Mouse (Mus musculus): Measurements from ENCODE around the gene Olfr458.
"Not testable (repeated sequence)": the region's sequence is repeated elsewhere in the genome, so short reads cannot be mapped to it uniquely, and the experiment has no call there.

Olfr458 gene

DNA sequence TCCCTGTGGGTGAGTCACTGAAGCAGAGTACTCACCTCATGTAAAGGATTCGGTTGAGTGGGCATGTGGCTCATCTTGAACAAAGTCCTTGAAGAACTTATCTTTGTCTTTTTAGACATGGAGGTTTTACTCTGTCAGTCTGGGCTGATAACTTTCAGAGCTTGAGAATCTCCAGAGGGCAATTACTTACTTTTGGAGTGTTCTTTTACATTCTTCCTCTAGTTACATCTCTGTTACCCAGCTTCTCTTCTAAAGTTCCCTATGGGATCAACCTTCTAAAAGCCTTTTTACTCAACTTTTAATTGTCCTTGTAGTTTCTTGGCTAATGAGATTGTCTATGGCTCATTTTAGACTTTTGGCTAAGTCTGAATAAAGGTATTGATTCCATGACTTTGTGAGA lies at the start of gene Olfr458:
Gene Olfr458 (minus strand): TSS at position 101 of the 400 bp plus-strand sequence.
- no peak for DNase-seq

DNA sequence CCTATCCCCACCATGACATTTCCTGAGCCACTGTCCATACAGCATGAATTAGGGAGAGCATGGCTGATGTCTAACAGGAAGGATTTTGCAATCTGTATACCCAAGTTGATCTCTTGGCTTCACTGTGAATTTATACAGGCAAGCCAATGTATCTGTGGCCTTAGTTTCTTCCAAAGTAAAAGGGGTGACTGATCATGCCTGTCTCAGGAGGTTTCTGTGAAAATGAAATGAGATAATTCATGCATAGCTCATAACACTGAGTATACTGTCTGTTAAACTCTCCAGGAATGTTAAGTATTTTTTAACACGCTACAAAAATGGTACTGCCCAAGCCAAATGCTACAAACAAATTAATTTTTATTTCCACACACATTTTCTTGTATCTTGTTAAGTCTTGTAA lies 48.5 kb upstream of the Olfr458 start:
- DNase-seq: no peak

DNA sequence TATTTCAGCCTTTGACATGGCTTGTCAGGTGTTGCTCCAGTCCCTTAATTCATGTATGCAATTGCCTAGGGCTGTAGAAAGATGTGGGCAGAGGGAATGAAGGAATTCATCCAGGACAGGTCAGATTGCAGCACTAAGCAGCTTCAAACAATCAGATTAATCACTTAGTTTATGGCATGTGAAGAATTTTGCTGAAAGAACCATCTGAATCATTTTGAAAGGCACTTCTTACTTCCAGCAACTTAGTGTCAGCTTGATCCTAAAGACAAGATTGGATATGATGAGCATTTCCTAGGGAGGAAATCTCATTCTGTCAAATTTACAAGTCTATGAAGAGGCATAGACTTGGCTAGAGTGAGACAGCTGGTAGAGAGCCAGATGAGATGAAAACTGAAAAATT lies 44.3 kb upstream of the Olfr458 start:
- DNase-seq: no peak

DNA sequence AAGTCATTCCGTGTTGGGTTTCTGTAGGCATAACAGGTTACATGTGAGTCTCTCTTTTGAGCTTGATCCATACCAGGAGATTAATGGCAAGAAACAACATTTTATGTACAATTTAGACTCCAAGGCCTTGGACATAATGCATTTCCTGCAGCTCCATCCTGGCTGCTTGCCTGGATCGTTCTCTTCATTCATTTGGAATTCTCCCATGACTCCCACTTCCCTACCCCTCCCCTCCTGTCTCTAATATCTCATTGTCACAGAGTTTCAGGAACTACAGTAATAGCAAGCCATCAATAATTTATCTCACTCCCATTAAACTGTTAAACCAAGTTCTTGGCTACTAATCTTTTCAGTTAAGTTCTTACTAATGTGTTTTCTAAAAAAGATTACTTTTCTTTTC lies 38.5 kb upstream of the Olfr458 start:
- DNase-seq: peak; percentile 5 to 20

DNA sequence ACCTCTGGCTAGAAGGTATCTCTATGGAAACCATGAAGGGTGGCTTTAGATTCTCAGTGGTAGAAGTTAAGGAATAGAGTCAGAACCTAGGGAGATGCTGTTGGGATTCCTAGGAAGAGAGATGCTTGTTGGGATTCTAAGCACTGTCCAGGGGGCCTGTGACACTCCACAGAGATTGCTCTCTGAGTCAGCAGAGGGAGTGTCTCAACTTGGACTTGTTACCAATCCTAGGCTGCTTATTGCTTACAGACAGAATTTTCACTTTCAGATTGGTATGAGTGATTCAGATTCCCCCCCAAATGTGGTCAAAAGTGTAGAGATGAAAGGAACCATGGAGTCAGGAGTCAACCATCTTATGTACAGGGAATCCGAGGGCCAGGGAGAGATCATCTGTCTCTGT lies 24.7 kb upstream of the Olfr458 start:
- no peak for DNase-seq

DNA sequence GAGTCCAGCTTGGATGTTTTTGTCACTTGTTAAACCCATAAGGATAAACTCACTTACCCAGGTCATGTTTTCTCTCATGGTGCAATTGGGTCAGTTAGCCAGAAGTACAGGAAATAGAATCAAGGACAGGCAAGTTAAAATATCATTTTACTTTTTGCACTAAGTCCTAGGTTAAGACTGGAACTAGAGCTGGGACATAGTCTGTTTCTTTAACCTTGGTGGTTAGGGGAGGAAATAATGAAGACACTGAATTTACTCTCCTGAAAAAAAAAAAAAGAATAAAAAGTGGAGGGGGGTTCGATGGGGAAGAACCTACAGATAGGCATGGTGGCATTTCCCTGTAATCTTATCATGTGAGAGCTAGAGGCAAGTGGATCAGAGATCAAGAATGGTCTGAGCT lies 22.1 kb upstream of the Olfr458 start, which contains the start of gene Olfr456:
Gene Olfr456 (minus strand): TSS at position 101 of the 400 bp plus-strand sequence.
- DNase-seq: no peak

DNA sequence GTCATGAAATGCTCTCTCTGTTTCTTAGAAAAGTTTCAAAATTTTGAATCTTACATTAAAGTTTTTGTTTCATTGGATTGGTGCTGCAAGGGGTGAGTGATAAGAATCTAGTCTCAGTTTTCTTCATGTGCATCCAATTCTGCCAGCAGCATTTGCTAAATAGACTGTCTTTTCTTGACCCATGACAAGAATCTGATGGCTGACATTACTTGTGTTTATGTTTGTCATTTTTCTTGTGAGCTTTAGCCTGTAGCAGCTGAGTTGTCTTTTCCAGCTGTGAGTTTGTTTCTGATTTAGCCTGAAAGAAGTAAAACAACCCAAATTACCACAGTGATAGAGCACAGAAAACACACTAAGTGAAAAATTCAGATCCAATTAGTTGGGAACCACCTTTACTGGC lies 19.6 kb upstream of the Olfr458 start:
- DNase-seq: no peak

DNA sequence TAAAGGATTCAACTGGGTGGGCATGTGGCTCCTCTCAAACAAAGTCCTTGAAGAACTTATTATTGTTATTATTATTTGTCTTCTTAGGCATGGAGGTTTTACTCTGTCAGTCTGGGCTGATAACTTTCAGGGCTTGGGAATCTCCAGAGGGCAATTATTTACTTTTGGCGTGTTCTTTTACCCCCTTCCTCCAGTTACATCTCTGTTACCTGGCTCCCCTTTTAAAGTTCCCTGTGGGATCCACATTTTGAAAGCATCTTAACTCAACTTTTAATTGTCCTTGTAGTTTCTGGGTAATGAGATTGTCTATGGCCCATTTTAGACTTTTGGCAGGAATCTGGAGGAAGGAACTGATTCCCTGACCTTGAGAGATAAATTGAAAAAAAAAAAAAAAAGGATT lies 11.2 kb upstream of the Olfr458 start, which contains the start of gene Olfr457:
Gene Olfr457 (minus strand): TSS at position 101 of the 400 bp plus-strand sequence.
- no peak for DNase-seq

DNA sequence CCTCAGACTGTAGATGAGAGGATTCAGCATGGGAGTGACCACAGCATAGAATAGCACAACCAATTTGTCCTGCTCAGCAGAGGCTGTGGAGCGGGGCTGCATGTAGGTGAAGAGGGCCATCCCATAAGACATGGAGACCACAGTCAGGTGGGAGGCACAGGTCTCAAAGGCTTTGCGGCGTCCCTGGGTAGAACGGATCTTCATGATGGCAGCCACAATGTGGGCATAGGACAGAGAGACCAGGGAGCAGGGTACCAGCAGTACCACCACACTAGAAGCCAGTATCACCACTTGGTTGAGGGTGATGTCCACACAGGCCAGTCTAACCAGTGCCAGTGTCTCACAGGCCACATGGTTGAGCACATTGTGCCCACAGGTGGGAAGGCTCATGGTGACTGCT lies 6.3 kb upstream of the Olfr458 start:
- DNase-seq: not testable (repeated sequence)

DNA sequence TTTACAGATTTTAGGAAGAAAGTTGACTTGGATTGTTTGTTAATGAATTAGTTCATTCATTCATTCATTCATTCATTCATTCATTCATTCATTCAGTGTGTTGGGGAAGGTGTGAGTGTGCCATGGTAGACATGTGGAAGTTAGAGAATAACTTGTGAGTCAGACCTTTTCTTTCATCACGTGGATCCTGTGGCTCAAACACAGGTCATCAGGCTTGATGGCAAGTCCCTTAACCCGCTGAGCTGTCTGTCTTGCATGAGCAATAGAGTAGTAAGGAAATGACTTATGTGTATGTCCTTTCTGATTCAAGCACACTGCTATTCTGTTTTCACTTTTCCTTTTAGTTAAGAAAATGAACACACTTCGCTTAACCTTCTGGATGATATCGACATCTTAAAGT lies 5.5 kb upstream of the Olfr458 start:
- DNase-seq: no peak

DNA sequence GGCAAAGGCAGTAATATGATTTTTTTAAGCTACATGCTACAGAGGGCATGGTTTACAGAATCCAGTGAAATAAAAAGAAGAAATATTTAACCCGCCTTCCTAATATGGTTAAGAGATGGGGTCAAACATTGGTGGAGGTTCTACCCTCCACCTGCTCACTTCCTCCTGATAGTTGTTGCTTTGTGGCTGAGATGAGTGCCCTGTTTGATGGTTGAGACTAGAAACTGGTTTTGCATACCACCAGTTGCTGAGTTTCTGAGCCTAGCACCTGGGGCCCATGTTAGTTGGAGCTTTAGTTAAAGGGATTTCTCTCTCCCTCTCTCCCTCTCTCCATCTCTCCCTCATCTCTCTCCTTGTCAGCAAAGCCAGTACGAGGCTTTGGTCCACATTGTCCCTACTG lies 17.6 kb downstream of the Olfr458 start:
- DNase-seq: no peak

DNA sequence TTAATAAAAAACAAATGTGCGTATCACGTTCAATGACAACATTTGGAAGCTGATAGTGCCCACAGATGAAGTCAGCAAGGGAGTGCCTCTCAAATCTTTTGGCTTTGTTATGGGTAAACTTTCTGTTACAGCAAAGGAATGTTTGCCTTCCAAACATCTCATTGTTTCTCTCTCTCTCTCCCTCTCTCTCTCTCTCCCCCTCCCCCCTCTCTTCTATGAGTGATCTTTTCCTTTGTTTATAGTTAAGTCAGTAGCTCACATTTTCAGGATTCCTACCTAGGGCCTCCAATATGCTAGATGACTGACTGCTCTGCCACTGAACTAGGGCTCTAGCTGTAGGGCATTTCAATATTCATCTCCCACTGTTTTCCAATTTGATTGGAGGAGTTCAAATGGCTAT lies 20.5 kb downstream of the Olfr458 start:
- no peak for DNase-seq

DNA sequence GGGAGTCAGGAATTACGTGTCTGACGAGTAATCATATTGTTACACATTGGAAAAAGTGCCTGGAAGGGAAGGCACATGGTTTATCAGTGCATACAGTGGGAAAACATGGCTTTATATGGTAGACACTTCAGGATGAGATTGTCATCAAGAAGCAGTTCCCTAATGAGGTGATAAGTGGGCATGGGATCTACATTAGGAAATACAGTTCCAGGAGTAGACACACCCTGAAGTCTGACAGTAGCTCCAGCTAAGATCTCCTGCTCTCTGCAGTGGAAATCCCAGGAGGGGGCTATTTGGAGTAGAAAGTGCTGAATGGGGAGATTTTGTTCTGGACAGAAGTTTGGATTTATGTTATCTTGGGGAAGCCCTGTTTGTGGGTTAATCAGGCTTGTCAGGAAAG lies 23.6 kb downstream of the Olfr458 start:
- DNase-seq: no peak

DNA sequence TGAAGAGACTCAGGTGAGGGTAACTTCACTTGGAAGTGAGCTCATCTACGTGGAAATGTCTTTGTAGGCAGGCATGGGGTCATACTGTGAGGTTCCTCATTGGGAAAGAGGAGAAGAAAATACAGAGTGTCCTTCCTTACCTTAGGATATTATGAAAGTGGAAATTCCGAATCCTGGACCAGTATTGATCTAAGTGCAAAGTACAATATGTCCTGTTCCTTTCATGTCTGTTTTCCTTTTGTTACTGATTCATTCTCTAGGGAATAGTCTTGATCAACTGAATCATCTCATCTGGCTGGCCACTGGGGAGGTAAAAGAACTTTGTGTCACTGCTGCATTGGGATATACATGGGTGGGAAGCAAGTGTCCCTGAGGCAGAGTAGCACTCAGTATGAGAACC lies 29.5 kb downstream of the Olfr458 start:
- no peak for DNase-seq

DNA sequence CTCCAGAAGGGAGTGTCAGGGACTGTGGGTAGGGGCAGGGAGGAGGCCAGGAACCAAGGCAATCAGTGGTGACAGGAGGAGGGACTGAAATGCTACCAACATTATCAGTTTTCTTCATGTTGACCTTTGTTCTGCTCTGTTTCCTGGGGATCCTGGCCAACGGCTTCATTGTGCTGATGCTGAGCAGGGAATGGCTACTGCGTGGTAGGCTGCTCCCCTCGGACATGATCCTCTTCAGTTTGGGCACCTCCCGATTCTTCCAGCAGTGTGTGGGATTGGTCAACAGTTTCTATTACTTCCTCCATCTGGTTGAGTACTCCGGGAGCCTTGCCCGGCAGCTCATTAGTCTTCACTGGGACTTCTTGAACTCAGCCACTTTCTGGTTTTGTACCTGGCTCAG lies 30.6 kb downstream of the Olfr458 start, which contains the start of gene Tas2r126:
Gene Tas2r126 (plus strand): TSS at position 90 of the 400 bp plus-strand sequence.
- peak; percentile 22 to 24 for DNase-seq

DNA sequence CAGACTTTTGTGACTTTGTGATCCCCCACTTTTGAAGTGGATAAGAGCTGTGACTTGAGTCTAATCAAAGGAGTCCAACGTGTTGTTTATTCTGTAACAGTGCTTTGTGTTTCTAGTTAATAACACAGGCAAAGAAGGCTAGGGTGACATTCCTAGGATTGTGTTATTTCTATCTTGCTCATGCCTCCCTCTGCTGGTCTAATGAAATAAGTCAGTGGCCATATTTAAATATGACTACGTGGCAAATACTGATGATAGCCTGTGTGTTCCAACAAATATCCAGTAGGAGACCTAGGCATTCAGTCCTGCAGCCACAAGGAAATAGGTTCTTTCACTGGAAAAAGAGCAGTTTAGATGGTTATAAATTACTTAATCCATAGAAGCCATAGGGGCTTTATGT lies 31.4 kb downstream of the Olfr458 start:
- DNase-seq: peak in 1 of 2 experiments; percentile 6

DNA sequence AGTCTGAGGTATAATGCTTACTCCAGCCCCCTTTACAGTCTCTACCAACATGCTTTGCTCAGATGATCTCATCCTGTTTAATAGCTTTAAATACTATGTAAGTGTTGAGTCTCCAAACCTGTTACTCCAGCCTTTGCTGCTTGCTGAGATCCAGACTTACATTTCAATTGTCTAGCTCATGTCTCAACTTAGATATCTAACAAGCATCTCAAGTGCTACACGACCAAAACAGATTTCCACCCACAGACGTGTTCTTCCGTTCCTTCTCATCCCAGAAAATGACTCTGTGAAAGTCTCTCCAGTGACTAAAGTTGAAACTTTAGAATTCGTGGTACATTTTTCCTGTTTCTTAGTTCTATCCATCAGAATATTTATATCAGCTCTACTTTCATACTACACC lies 38.7 kb downstream of the Olfr458 start:
- DNase-seq: no peak

DNA sequence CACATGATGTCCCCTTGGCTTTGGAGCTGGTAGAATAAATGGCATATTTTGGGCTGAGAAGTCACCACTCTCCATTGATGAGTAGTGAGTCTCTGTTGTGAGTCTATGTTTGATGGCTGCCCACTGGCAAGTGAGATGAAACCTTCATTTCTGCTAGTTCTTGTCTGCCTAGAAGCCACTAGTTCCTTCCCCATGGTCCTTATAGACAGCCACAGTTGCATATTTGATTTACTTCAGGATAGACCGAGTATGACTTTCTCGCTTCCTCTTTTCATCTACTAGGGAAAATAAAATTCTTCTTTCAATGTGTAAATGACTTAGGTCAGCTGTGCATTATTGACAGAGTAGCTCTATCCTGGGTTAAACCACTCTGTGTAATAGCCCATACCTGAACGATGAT lies 40.5 kb downstream of the Olfr458 start:
- no peak for DNase-seq

DNA sequence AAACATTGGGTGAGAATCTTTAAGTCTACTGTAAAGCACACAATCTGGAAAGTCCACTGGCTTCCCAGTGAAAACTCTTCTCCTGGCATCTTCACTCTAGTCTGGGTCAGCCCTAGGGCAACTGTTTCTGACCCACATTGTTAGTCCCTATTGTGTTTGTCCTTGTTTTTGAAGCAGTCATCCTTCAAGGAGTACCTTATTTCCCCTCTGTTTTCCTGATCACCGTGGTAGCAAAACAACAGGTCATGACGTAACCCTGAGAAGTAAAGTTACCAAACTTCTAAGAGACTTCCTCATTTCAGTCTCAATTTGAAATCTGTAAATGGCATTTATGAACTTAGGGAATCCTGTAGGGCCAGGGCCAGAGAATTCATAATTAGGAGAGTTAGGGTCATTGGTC lies 43.6 kb downstream of the Olfr458 start:
- no peak for DNase-seq

DNA sequence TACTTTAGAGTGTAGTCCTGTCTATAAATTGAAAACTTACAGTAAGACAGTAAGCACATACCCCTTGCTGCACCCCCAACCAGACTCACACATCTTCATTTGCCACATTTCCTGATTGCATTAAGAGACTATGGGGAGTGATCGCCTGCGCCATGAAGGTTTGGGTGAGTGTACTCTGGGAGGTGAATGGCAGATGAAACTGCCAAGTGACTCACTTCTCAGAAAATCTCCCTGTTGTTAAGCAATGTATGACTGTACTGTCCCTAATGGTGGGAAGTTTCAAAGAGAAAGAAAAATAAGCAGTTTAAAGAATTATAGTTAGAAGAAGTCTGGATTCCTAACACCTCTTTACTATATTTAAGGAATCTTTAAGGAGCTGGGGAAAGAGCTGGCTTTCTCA lies 45.6 kb downstream of the Olfr458 start:
- no peak for DNase-seq

All from kidney, postnatal 36 days (tissue).